Mouse (Mus musculus) bone marrow, adult 2 months (tissue): ENCODE results near the gene Upf2. TPM values are rescaled to one million over a fixed set of nuclear protein-coding genes. Genes with fewer than 3 reads are reported as not detected.
"Not testable (repeated sequence)": the region's sequence is repeated elsewhere in the genome, so short reads cannot be mapped to it uniquely, and the experiment has no call there.

Experiments used
- H3K27ac ChIP-seq: fragments of 200-500 bp; 2 replicates; pipeline ENCODE4 v1.5.1; 2012; ENCODE audit warnings: low read depth, mild to moderate bottlenecking, control low read depth, inconsistent platforms, low read length; ENCODE audit not compliant: control insufficient read depth, poor library complexity, insufficient read depth
- H3K4me1 ChIP-seq: fragments of 200-500 bp; 2 replicates; pipeline ENCODE4 v1.6.1; 2011; ENCODE audit warnings: low read length; ENCODE audit not compliant: control insufficient read depth, insufficient read depth
- H3K4me3 ChIP-seq: fragments of 200-500 bp; replicated peaks from 2 replicates; pipeline ENCODE3; 2011; ENCODE audit warnings: mild to moderate bottlenecking, low read depth, low read length, control low read depth; ENCODE audit not compliant: control insufficient read depth
- CTCF ChIP-seq: fragments of 200-500 bp; IDR thresholded peaks from 2 replicates; pipeline ENCODE4 v1.5.1; 2011; ENCODE audit warnings: low read length, control low read depth; ENCODE audit not compliant: control insufficient read depth, insufficient read depth
- POLR2A ChIP-seq: fragments of 200-500 bp; IDR thresholded peaks from 2 replicates; pipeline ENCODE4 v1.6.1; 2011; ENCODE audit warnings: low read depth, mild to moderate bottlenecking, control low read depth, low read length, borderline replicate concordance; ENCODE audit not compliant: control insufficient read depth
- WGBS: fragments of 180-500 bp; shearing (Covaris S2); methylation state at CpG from one replicate; pipeline ENCODE4 v1.1.7; 2018; 5-methylcytosine and 5-hydroxymethylcytosine counted together
- polyA plus RNA-seq: library from polyadenylated mRNA; stranded (reverse); fragments of >200 nt; gene quantifications from 2 replicates; pipeline ENCODE4 v1.2.4, GENCODE M21; 2011; ENCODE audit warnings: low replicate concordance; ENCODE audit not compliant: missing spikeins, insufficient read depth, insufficient read length

The Upf2 gene
- polyA plus RNA-seq, 1 experiment: 20.0 TPM

- H3K4me3 ChIP-seq: peak overlapping the region; percentile 55
- no peak overlapping the region; the same call in 1 of the 2 replicates for H3K27ac ChIP-seq
- H3K4me1 ChIP-seq: no peaks in the 10 kb centered on the region; the same call in 1 of the 2 replicates
- no peak for TF ChIP-seq CTCF
- 70% methylated on average over 11 of the region's 11 CpGs for WGBS
Measured at GRCm38 (mm10) chr2:5941861-5942415, 9.3 kb upstream of the Upf2 start.

DNA sequence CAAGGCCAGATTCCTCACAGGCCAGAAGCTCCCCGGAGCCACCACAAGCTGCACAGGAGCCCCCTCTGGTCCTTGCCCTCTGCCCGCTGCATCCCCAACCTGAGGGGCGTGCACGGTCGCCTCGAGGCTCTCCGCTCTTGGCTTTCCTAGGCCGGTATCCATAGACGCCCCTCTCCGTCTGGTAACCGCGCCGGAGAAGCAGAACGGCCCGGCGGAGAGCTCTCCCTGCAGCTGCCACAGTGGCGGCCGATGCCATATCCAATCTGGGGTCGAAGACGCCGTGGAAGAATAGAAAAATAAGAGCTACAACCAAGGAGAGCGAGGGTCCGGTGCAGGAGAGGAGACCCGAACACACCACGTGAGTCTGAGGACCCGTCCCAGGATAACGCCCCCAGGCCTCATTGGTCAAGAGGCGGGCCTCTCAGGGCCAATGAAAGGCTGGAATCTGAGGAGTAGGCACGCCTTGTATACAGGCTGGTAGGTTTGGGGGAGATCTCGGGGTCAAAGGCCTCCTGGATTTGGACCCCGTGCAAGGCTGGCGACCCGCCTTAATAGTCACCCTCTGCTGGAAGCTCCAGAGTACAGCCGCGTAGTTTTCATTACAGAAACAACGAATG lies 8.7 kb upstream of the Upf2 start, which contains the start of gene Dhtkd1:
Dhtkd1 (minus strand) TSS at position 377 of the 617 bp plus-strand sequence.
- Histone ChIP-seq H3K27ac (no peak within 1 kb of the TSS; the same call in 1 of the 2 replicates), H3K4me3 (peak within 1 kb of the TSS; percentile 55)

DNA sequence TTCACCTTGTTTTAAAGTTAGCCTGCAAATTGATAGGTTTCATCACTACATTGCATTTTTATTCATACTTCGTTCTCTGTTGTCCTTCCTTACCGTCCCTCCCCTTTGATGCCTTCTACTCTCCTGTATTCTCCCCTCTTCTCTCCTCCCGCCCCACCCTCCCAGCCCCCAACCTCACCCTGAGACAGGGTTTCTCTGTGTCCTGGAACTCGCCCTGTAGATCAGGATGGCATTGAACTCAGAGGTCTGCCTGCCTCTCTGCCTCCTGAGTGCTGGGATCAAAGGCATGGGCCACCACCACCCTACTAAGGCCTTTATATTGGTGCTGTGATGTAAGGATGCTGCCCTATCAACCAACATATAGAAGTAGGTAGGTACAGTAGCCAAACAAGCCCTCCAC lies 8.2 kb upstream of the Upf2 start:
- 61% methylated on average over 4 of the region's 4 CpGs for WGBS
- Histone ChIP-seq H3K4me3 (no peak overlapping the region), H3K4me1 (no peaks in the 10 kb centered on the region; the same call in 1 of the 2 replicates), H3K27ac (no peak overlapping the region)
- no peak for TF ChIP-seq POLR2A
- no peak for TF ChIP-seq CTCF

More for the DNA sequence above, 8.7 kb upstream of the Upf2 start, which contains the start of gene Dhtkd1:
- TF ChIP-seq POLR2A (no peak), CTCF (no peak)
- no peaks in the 10 kb centered on the region; the same call in 1 of the 2 replicates for H3K4me1 ChIP-seq
- WGBS: 2% methylated on average over 36 of the region's 36 CpGs

DNA sequence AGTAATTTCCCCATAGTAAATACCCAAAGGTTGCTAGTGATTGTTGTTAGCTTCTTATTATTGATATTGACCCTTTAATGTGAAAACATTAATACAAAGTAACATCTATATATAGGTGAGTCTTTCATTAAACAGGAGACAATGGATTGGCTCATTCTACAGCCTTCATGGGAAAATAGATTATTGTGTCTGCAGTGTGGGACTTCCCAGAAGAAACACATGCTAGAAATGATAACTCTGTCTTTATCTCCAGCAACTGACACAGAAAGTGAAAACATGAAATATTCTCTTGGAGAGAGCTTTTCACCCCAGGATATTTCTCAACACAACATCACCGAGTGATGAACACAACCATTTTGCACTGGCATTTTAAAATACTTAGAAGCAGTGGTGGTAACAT lies 5.6 kb upstream of the Upf2 start:
- TF ChIP-seq POLR2A (no peak), CTCF (no peak)
- Histone ChIP-seq H3K27ac (no peak overlapping the region), H3K4me3 (no peak overlapping the region), H3K4me1 (no peaks in the 10 kb centered on the region; the same call in 1 of the 2 replicates)
- WGBS: 21% methylated on average over 1 of the region's 1 CpGs

GRCm38 (mm10) chr2:5946876-5947275 lies 4.4 kb upstream of the Upf2 start:
- Histone ChIP-seq H3K27ac (no peak overlapping the region), H3K4me3 (no peak overlapping the region), H3K4me1 (no peaks in the 10 kb centered on the region; the same call in 1 of the 2 replicates)
- 86% methylated on average over 3 of the region's 3 CpGs for WGBS
- TF ChIP-seq POLR2A: no peak
- no peak for TF ChIP-seq CTCF

GRCm38 (mm10) chr2:5948964-5949363 lies 2.3 kb upstream of the Upf2 start:
- no peak overlapping the region for H3K27ac ChIP-seq

GRCm38 (mm10) chr2:5949821-5950220 lies 1.4 kb upstream of the Upf2 start:
- 83% methylated on average over 9 of the region's 9 CpGs for WGBS
- not testable (repeated sequence) for H3K4me3 ChIP-seq, H3K4me1 ChIP-seq, H3K27ac ChIP-seq

More at GRCm38 (mm10) chr2:5948964-5949363, 2.3 kb upstream of the Upf2 start:
- Histone ChIP-seq H3K4me1 (no peaks in the 10 kb centered on the region; the same call in 1 of the 2 replicates), H3K4me3 (no peak overlapping the region)
- WGBS: 94% methylated on average over 2 of the region's 2 CpGs
- no peak for TF ChIP-seq POLR2A
- TF ChIP-seq CTCF: no peak

DNA sequence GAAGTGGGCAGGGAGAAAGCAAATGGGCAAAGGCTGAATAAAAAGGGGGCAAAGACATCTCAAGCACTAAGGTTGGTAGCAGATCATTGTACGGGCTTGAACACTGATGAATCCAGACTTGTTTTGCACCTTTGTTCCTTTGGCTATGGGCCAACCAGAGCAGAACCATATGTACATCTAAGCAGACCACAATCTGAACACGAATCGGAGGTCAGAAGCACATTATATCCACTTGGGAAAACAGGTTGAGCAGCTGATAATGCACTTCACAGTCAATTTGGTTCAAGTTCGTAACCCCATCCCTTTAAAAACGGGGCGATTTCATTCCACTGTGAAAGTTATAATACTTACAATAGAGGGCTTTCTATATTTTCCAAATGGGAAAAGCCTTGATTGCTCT lies 964 bp upstream of the Upf2 start:
- Histone ChIP-seq H3K4me3 (peak overlapping the region; percentile 54), H3K27ac (no peak overlapping the region), H3K4me1 (no peaks in the 10 kb centered on the region; the same call in 1 of the 2 replicates)
- no peak for TF ChIP-seq POLR2A
- TF ChIP-seq CTCF: no peak
- WGBS: under 1% methylated on average over 6 of the region's 6 CpGs

DNA sequence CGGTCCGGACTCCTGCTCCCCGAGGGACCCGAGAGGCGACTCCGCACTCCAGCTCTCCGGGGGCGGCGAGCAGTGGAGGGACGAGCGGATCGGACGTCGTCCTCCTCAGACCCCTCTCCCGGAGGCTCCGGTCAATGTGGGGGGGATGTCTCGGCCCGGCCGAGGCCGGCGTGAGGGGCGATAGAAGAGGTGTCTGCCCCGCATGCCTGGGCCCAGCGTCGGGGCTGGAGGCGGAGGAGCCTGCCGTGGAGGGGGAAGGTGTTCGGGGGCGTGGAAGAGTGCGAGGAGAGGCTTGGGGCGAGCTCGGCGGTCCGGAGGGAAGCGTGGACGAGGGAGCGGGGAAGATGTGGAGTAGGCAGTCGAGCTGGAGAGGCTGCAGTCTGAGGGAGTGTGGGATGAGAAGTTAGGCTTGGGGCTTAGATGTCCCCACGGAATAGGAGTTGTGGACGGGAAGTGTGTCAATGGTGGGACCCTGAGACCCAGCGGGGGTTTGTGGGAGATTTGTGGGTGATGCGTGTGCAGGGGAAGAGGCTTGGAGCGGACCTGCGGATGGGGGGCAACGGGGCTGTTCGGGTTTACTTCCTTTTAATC lies 447 bp downstream of the Upf2 start:
- WGBS: under 1% methylated on average over 46 of the region's 46 CpGs

More for the DNA sequence above, 447 bp downstream of the Upf2 start:
- Histone ChIP-seq H3K4me3 (peak overlapping the region; percentile 99), H3K27ac (peak overlapping the region; percentile 93), H3K4me1 (no peaks in the 10 kb centered on the region; the same call in 1 of the 2 replicates)
- TF ChIP-seq CTCF (no peak), POLR2A (no peak)
